Mouse (Mus musculus) MEL (cell line): ENCODE measurements around the gene Fat3.

Experiments used
- CTCF ChIP-seq, 3 experiments: IDR thresholded peaks in 2 of 3; conservative IDR thresholded peaks in 1 of 3; 2 replicates each; pipeline ENCODE4 v1.5.1; 2011 to 2012; ENCODE audit warnings: low read length in 3 of 3, low read depth in 2 of 3, mild to moderate bottlenecking in 2 of 3, improper control_type of control experiment in 1 of 3, inconsistent platforms in 1 of 3, mixed read lengths in 1 of 3, moderate library complexity in 1 of 3; ENCODE audit not compliant: control insufficient read depth in 1 of 3, insufficient read depth in 1 of 3, poor library complexity in 1 of 3, severe bottlenecking in 1 of 3
- ETS1 ChIP-seq: IDR thresholded peaks from 2 replicates; pipeline ENCODE4 v1.6.1; 2012; ENCODE audit warnings: low read depth, mild to moderate bottlenecking, inconsistent platforms, low read length, improper control_type of control experiment, moderate library complexity
- POLR2A ChIP-seq, 2 experiments: IDR thresholded peaks; 2 replicates each; pipeline ENCODE4 v1.6.1; 2011 to 2012; ENCODE audit warnings: low read length in 2 of 2, mild to moderate bottlenecking in 2 of 2, control low read depth in 1 of 2, improper control_type of control experiment in 1 of 2, low read depth in 1 of 2, moderate library complexity in 1 of 2; ENCODE audit not compliant: control insufficient read depth in 1 of 2, insufficient read depth in 1 of 2, poor library complexity in 1 of 2
- TAL1 ChIP-seq: IDR thresholded peaks from 2 replicates; pipeline ENCODE4 v1.6.1; 2012; ENCODE audit warnings: mild to moderate bottlenecking, inconsistent platforms, low read length, moderate library complexity, mixed read lengths
- UBTF ChIP-seq: IDR thresholded peaks from 2 replicates; pipeline ENCODE4 v1.6.1; 2012; ENCODE audit warnings: low read depth, mild to moderate bottlenecking, inconsistent platforms, low read length, improper control_type of control experiment, moderate library complexity, borderline replicate concordance; ENCODE audit not compliant: insufficient read depth

GRCm38 (mm10) chr9:16497361-16497760 is 3.7 kb downstream of the Fat3 start:
- no peak for TF ChIP-seq UBTF
- no peak for TF ChIP-seq ETS1
- TF ChIP-seq POLR2A (IDR thresholded peaks at IDR 0.05; ENCODE audit: control insufficient read depth in 1 of 2, insufficient read depth in 1 of 2, low read depth in 1 of 2, low read length in 2 of 2, poor library complexity in 1 of 2), result no peak
- no peak for TF ChIP-seq CTCF (IDR thresholded peaks at IDR 0.05 in 2 of 3, conservative IDR thresholded peaks at IDR 0.05 in 1 of 3; ENCODE audit: control insufficient read depth in 1 of 3, insufficient read depth in 1 of 3, low read depth in 2 of 3, low read length in 3 of 3, poor library complexity in 1 of 3, severe bottlenecking in 1 of 3)
- no peak for TF ChIP-seq TAL1
